Mouse (Mus musculus) spleen, postnatal 0 days (tissue): ENCODE results near the gene Pex7. TPM values are rescaled to one million over a fixed set of nuclear protein-coding genes. Genes with fewer than 3 reads are reported as not detected.

ENCODE experiments used
- polyA plus RNA-seq: library from polyadenylated mRNA; unstranded; fragments of >200 nt; fragmentation: Nextera tagmentation; extraction: Ambion mirVana; gene quantifications from 2 replicates; pipeline ENCODE4 v1.2.1, GENCODE M21; 2015

The Pex7 gene
- polyA plus RNA-seq: 29.1 and 30.0 TPM in 2 replicates

GRCm38 (mm10) chr10:19907246-19907804, at the start of gene Pex7:
Gene Pex7, minus strand, starts transcription at chr10:19907689.

GRCm38 (mm10) chr10:19934384-19935294, 27.1 kb upstream of the Pex7 start, which contains the start of gene Map3k5:
Gene Map3k5, plus strand, starts transcription at chr10:19934472.

GRCm38 (mm10) chr10:19850998-19851691, 56.3 kb downstream of the Pex7 start, which contains the start of gene Slc35d3:
Gene Slc35d3, minus strand, starts transcription at chr10:19851459.

Other genes with a start within 250 kb of the Pex7 start
- gene Il20ra, start 195.1 kb downstream of the Pex7 start, polyA plus RNA-seq: 0.33 and 0.47 TPM in 2 replicates
- 3.0 and 3.8 TPM in 2 replicates for gene Slc35d3, start 56.2 kb downstream of the Pex7 start, polyA plus RNA-seq
- gene Map3k5, start 26.8 kb upstream of the Pex7 start, polyA plus RNA-seq: 2.4 and 3.1 TPM in 2 replicates
- 4.2 and 4.8 TPM in 2 replicates for gene Map7, start 240.8 kb upstream of the Pex7 start, polyA plus RNA-seq